Mouse (Mus musculus) liver, embryonic 15.5 days (tissue): Measurements from ENCODE around the gene Atp6v1b1. TPM values are rescaled to one million over a fixed set of nuclear protein-coding genes. Genes with fewer than 3 reads are reported as not detected.

ENCODE experiments used
- ATAC-seq: fragments of 200-750 bp; cut with Nextera tagmentation; 2 replicates; pipeline ENCODE4 v1.8.0; 2017; ENCODE audit warnings: moderate number of reproducible peaks, mild to moderate bottlenecking, moderate library complexity; ENCODE audit not compliant: insufficient read depth
- H3K27ac ChIP-seq: fragments of 300-500 bp; sonication (generic); replicated peaks from 2 replicates; pipeline ENCODE4 v1.5.1; 2015; ENCODE audit warnings: mild to moderate bottlenecking, inconsistent platforms
- H3K27me3 ChIP-seq: fragments of 300-500 bp; sonication (generic); 2 replicates; pipeline ENCODE4 v1.6.1; 2015; ENCODE audit warnings: mild to moderate bottlenecking, inconsistent platforms
- H3K36me3 ChIP-seq: fragments of 300-500 bp; sonication (generic); replicated peaks from 2 replicates; pipeline ENCODE4 v1.6.1; 2015; ENCODE audit warnings: moderate library complexity, mild to moderate bottlenecking, inconsistent platforms
- H3K4me1 ChIP-seq: fragments of 300-500 bp; sonication (generic); replicated peaks from 2 replicates; pipeline ENCODE4 v1.6.1; 2015; ENCODE audit warnings: inconsistent platforms
- H3K4me2 ChIP-seq: fragments of 300-500 bp; sonication (generic); 2 replicates; pipeline ENCODE4 v1.6.1; 2015; ENCODE audit warnings: moderate library complexity, mild to moderate bottlenecking, inconsistent platforms
- H3K4me3 ChIP-seq: fragments of 300-500 bp; sonication (generic); replicated peaks from 2 replicates; pipeline ENCODE4 v1.5.1; 2015; ENCODE audit warnings: mild to moderate bottlenecking, inconsistent platforms
- H3K9ac ChIP-seq: fragments of 300-500 bp; sonication (generic); 2 replicates; pipeline ENCODE4 v1.6.1; 2015; ENCODE audit warnings: moderate library complexity, mild to moderate bottlenecking, inconsistent platforms
- H3K9me3 ChIP-seq: fragments of 300-500 bp; sonication (generic); replicated peaks from 2 replicates; pipeline ENCODE4 v1.6.1; 2016; ENCODE audit warnings: inconsistent platforms
- WGBS: fragments of 180-500 bp; shearing (Covaris S2); methylation state at CpG from one replicate; pipeline ENCODE4 v1.1.7; 2015; ENCODE audit warnings: mixed read lengths; ENCODE audit not compliant: insufficient replicate concordance; 5-methylcytosine and 5-hydroxymethylcytosine counted together
- polyA plus RNA-seq: library from polyadenylated mRNA; unstranded; fragments of >200 nt; fragmentation: Nextera tagmentation; extraction: Ambion mirVana; gene quantifications from 2 replicates; pipeline ENCODE4 v1.2.1, GENCODE M21; 2015

Atp6v1b1 gene
- polyA plus RNA-seq, 1 experiment from 2014 or later = not detected

- Histone ChIP-seq H3K27ac (no peak overlapping the region), H3K36me3 (no peaks in the 10 kb centered on the region), H3K9me3 (no peaks in the 10 kb centered on the region), H3K27me3 (peaks cover 32% of the 10 kb centered on the region), H3K9ac (no peak overlapping the region), H3K4me1 (no peaks in the 10 kb centered on the region), H3K4me2 (no peak overlapping the region), H3K4me3 (no peak overlapping the region)
- WGBS = 60% methylated on average over 3 of the region's 3 CpGs
- ATAC-seq = no peak
Measured at GRCm38 (mm10) chr6:83749286-83749685, 6.5 kb downstream of the Atp6v1b1 start.

DNA sequence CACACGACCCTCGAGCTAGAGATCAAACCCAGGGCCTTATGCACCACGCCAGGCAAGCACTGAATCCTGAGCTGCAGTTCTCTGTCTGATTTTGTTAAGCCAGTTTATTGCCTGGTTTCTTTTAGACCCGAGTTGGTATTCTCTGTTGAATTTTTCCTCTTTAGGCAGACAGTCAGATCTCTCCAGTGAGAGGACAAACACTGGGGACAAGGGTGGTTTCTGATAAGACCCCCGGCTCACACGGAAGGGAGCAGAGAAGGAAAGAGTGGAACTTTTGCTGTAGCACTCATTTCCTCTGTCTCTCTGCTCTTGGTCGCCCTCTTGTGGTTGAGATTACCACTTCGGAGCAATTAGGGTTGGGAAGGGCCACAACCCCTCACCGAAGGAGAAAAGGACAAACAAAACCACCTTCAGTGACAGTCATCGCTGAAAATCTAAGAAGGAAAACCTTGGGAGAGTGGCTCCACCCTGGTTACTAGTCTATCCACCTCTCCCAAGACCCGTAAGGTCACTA is 7.4 kb downstream of the Atp6v1b1 start:
- H3K36me3 ChIP-seq = no peaks in the 10 kb centered on the region
- no peak overlapping the region for H3K9ac ChIP-seq
- no peak for ATAC-seq
- H3K4me1 ChIP-seq = no peaks in the 10 kb centered on the region
- no peaks in the 10 kb centered on the region for H3K9me3 ChIP-seq
- WGBS = 8% methylated on average over 11 of the region's 11 CpGs
- peaks cover 41% of the 10 kb centered on the region for H3K27me3 ChIP-seq
- H3K27ac ChIP-seq = no peak overlapping the region
- H3K4me2 ChIP-seq = peak overlapping the region; percentile 13; the same call in 1 of the 2 replicates
- H3K4me3 ChIP-seq = no peak overlapping the region

GRCm38 (mm10) chr6:83756051-83756450 is 13.3 kb downstream of the Atp6v1b1 start:
- Histone ChIP-seq H3K4me1 (no peaks in the 10 kb centered on the region), H3K27me3 (peaks cover 80% of the 10 kb centered on the region), H3K4me2 (no peak overlapping the region), H3K9me3 (no peaks in the 10 kb centered on the region), H3K9ac (no peak overlapping the region), H3K4me3 (no peak overlapping the region), H3K27ac (no peak overlapping the region), H3K36me3 (no peaks in the 10 kb centered on the region)
- WGBS = 64% methylated on average over 9 of the region's 9 CpGs
- ATAC-seq = no peak

DNA sequence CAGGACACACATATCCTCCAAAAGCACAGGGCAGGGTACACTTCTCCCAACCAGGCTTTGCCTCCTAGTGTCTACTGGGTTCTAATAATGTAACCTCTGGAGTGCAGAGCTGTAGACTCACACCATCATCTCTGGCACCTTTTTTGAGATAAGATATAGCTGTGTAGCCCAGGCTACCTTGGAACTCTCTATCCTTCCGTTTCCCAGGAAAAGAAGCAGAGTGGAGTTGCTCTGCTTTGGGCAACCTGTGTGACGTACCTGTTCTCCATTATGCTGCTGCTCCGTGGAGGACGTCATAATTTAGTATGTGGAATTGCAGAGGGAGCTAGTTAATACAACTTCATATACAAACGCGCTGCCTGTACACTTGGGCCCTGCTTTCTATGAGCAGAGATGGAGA is 19.6 kb downstream of the Atp6v1b1 start, which contains the start of gene Ankrd53:
TSS of gene Ankrd53 (plus strand) at position 301 of the 400 bp plus-strand sequence.
- Histone ChIP-seq H3K4me2 (peak within 1 kb of the TSS; percentile 56), H3K27me3 (peaks cover 72% of the 10 kb centered on the region), H3K4me1 (peaks cover 11% of the 10 kb centered on the region; the same call in 1 of the 2 replicates), H3K36me3 (no peaks in the 10 kb centered on the region), H3K9me3 (no peaks in the 10 kb centered on the region), H3K9ac (peak within 1 kb of the TSS; percentile 4; the same call in 1 of the 2 replicates), H3K27ac (no peak within 1 kb of the TSS), H3K4me3 (peak within 1 kb of the TSS; percentile 23)
- 33% methylated on average over 6 of the region's 6 CpGs for WGBS
- ATAC-seq = no peak

DNA sequence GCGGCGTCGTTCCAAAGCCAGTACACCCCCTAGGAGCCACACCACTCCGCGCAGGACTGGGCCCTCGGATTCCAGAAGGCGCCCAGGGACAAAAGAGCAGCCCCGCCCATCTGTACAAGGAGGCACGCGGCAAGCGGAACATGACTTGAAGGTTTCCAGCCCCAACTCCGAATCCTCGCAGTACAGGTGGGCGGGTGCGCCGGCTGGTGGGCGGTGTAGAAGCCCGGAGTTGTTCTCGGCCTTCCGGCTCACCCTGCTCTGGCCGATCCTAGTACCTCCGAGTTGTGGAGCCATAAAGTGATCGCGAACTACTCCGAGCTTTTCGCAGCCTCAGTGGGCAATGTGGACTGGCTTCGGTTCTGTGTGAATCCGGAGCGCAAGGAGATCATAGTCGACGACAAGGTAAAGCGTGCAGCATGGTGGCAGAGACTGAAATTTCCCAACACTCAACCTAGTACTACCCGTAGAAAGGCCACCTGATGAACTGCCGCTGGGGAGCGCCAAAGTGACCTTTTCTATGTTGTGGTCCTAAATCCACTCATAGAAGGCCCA is 20.2 kb downstream of the Atp6v1b1 start:
- Histone ChIP-seq H3K9ac (peak overlapping the region; percentile 4; the same call in 1 of the 2 replicates), H3K27ac (no peak overlapping the region), H3K4me3 (peak overlapping the region; percentile 23), H3K4me1 (peaks cover 11% of the 10 kb centered on the region; the same call in 1 of the 2 replicates), H3K4me2 (peak overlapping the region; percentile 56), H3K36me3 (no peaks in the 10 kb centered on the region), H3K9me3 (no peaks in the 10 kb centered on the region), H3K27me3 (peaks cover 65% of the 10 kb centered on the region)
- 0 out of 2 replicates have a peak, but pooled peaks have one; percentile 25 for ATAC-seq
- WGBS = 3% methylated on average over 35 of the region's 35 CpGs

DNA sequence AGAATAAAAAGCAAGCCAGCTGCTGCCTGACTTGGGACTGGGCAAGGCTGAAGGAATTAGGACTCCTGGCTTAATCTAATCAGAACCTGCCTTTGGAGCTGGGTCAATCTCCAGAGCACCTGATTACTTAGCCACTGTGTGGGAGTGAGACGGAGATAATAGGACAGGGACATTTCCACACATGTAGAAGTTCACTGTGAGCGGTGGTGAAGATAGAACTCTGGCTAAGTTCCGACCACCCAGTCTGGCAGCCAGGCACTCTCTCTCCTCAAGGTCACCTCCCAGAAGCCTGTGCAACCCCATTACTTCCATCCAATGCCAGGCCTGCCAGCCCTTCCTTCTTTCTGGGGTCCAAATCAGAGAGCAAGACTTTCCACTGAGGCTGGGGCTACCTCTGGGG is 24.2 kb downstream of the Atp6v1b1 start:
- WGBS = 60% methylated on average over 3 of the region's 3 CpGs
- H3K9me3 ChIP-seq = no peaks in the 10 kb centered on the region
- peaks cover 32% of the 10 kb centered on the region for H3K27me3 ChIP-seq
- H3K4me2 ChIP-seq = no peak overlapping the region
- peaks cover 11% of the 10 kb centered on the region; the same call in 1 of the 2 replicates for H3K4me1 ChIP-seq
- H3K36me3 ChIP-seq = peaks cover 27% of the 10 kb centered on the region
- ATAC-seq = no peak
- no peak overlapping the region for H3K9ac ChIP-seq
- H3K27ac ChIP-seq = no peak overlapping the region
- H3K4me3 ChIP-seq = no peak overlapping the region

DNA sequence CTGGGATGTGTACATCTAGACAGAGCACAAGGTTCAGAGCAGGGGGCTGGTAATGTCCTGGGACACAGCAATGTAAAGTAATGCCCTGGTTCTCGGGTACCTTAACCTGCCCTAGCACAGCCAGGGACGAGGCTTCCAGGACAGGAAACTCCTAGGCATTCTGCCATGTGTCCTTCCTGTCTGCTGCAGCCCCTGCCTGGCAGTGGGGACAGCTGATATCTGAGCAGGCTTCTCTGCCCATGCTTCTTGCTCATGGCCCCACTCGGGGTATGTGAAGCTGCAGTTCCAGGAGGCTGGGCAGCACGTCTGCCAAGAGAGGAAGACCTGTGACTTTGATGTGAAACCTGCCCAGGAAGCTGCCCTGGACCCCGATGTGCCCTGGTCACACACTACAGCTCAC is 25.7 kb downstream of the Atp6v1b1 start:
- Histone ChIP-seq H3K4me2 (no peak overlapping the region), H3K27ac (no peak overlapping the region), H3K4me3 (no peak overlapping the region), H3K27me3 (peaks cover 17% of the 10 kb centered on the region), H3K9me3 (no peaks in the 10 kb centered on the region), H3K36me3 (peaks cover 39% of the 10 kb centered on the region), H3K4me1 (peaks cover 2% of the 10 kb centered on the region; the same call in 1 of the 2 replicates), H3K9ac (no peak overlapping the region)
- WGBS = 59% methylated on average over 5 of the region's 5 CpGs
- ATAC-seq = no peak

DNA sequence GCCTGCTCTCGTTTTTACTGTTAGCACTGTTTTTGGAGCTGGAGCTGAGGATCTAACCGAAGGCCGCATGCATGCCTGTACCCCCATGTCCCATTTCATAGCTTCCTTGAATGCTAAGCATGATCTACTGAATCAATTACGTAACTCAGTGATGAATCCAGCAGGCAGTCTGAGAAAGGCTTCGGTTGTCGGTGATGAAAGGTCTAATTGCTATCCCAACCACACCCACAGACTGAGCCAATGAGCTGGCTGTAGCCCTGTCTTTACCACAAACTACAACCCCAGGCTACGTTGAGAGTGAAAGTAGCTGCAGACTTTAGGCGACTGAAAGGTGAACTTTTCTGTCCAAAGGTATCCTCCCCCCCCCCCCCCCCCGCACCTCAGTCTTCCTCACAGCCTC is 31.3 kb downstream of the Atp6v1b1 start:
- WGBS = 50% methylated on average over 8 of the region's 9 CpGs
- H3K27ac ChIP-seq = no peak overlapping the region

DNA sequence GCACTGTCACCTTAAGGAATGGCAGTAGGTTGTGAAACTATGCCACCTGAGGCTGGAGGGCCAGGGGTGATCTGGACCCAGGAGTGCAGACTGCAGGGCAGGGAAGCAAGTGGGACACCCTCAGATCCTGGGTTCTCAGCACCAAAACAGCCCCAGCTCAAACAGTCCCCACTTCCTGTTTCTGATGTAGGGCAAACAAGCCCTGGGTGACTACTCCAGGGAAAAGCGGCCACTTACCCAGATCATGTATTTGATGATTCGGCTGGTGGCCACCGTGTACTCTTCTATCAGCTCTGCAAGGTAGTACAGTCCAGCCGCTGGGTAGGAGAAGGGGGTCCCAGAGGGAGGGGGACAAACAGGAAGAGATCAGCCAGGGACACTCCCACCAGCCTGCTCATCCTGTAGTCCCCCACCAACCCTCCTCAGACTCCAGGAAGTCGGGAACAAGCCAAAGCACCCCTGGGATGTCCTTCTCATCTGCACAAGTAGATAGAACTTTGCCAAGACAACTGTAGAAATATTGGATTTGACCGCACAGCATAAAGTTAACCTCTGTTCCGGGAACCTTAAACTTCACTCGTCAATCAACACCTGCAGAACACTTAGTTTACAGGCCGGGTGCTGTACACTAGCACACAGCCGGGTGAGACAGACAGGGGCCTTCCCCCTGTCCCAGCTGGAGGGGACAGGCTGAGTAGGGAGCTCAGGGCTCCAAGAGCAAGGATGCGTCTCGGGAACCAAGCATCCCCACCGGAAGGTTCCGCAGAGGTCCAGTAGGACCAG is 32.2 kb downstream of the Atp6v1b1 start:
- WGBS = under 1% methylated on average over 14 of the region's 14 CpGs
- peak; percentile 38 for ATAC-seq
- Histone ChIP-seq H3K9me3 (no peaks in the 10 kb centered on the region), H3K9ac (peak overlapping the region; percentile 96), H3K4me3 (peak overlapping the region; percentile 92), H3K4me2 (peak overlapping the region; percentile 86), H3K27me3 (no peaks in the 10 kb centered on the region), H3K36me3 (peaks cover 34% of the 10 kb centered on the region), H3K27ac (peak overlapping the region; percentile 92), H3K4me1 (peaks cover 28% of the 10 kb centered on the region)

More for the DNA sequence above, 31.3 kb downstream of the Atp6v1b1 start:
- Histone ChIP-seq H3K27me3 (no peaks in the 10 kb centered on the region), H3K4me1 (peaks cover 28% of the 10 kb centered on the region), H3K9me3 (no peaks in the 10 kb centered on the region), H3K4me3 (peak overlapping the region; percentile 92), H3K36me3 (peaks cover 42% of the 10 kb centered on the region), H3K9ac (peak overlapping the region; percentile 96), H3K4me2 (peak overlapping the region; percentile 86)
- no peak for ATAC-seq

DNA sequence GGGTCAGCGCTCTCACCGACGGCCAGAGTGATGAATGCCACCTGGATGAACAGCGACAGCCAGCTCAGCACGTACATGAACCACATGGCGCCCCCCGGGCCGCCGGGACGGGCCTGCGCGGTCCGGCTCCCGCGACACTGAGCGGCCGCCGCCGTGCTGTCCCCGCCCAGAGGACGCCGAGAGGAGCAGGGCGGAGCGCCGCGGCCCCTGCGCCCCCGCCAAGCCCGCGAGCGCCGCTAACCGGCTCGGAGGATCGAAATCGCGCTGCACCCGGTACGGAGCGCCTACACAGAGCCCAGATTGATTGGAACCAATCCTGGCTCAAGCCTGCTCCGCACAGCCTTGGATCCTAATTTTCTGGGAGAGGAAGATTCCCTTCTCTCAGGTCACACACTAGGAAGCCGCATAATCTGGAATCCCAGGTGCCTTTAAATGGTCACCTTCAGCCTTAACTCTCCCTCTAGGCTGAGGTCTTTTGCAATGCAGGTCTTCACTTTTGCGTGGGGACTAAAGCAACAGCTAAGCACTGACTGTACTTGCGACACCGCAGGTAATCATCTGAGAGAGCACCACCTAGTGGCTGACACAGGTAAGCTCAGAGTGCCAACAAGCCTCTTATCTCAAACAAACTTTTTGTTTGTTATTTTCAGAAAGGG is 33.0 kb downstream of the Atp6v1b1 start, which contains the start of gene Tex261:
TSS of gene Tex261 (minus strand) at position 176 of the 656 bp plus-strand sequence.
- Histone ChIP-seq H3K9ac (peak within 1 kb of the TSS; percentile 96), H3K27ac (peak within 1 kb of the TSS; percentile 92), H3K4me3 (peak within 1 kb of the TSS; percentile 92), H3K36me3 (peaks cover 26% of the 10 kb centered on the region), H3K4me1 (peaks cover 28% of the 10 kb centered on the region), H3K9me3 (no peaks in the 10 kb centered on the region), H3K4me2 (peak within 1 kb of the TSS; percentile 86), H3K27me3 (no peaks in the 10 kb centered on the region)
- ATAC-seq = peak; percentile 91
- WGBS = 1% methylated on average over 45 of the region's 45 CpGs

DNA sequence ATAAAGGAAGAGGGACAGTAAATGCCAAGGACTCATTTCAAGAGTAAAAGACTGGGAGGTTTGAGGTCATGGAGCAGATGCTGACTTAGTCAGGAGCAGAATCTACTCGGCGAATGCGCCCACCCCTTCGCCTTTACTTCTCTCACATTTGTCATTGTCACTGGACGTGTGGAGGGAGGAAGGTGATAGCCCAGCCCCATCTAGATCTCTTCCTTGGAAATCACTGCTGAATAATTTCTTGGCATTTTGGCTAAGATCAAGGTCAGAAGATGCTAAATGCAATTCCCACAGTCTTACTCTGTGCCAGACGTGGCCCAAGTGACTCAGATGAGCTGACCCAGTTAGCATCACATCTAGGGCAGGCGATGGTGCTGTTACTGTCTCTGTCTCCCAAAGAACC is 35.5 kb downstream of the Atp6v1b1 start:
- peaks cover 27% of the 10 kb centered on the region for H3K4me1 ChIP-seq
- H3K9ac ChIP-seq = no peak overlapping the region
- H3K27me3 ChIP-seq = no peaks in the 10 kb centered on the region
- no peak overlapping the region for H3K4me2 ChIP-seq
- 74% methylated on average over 7 of the region's 7 CpGs for WGBS
- H3K27ac ChIP-seq = no peak overlapping the region
- peaks cover 4% of the 10 kb centered on the region; the same call in 1 of the 2 replicates for H3K36me3 ChIP-seq
- ATAC-seq = no peak
- no peak overlapping the region for H3K4me3 ChIP-seq
- H3K9me3 ChIP-seq = no peaks in the 10 kb centered on the region
